Comparison of ENCODE assay signal across 8 mouse cellular contexts in genomic region chr1:61139984-61140648, GRCm38 (mm10).
A peak's percentile ranks its signal among the peaks of the same experiment; 100 is the strongest.
DNase-seq lines count a peak whose midpoint lies in the region; ATAC-seq and TF ChIP-seq lines count a peak whose summit lies in the region.

No protein-coding gene starts in this region.

- no peak overlapping the region for H3K4me2 ChIP-seq in stomach, embryonic 16.5 days (ENCODE audit: low read depth, low read length)
- no peak overlapping the region for H3K4me2 ChIP-seq in liver, embryonic 11.5 days

- DNase-seq in layer of hippocampus, adult 2 months (ENCODE audit: low spot score in 2 of 2), result no peak
- no peak for DNase-seq in layer of hippocampus, adult 9-10 months (ENCODE audit: low spot score)
- DNase-seq in hindbrain, embryonic 10.5 days (ENCODE audit: low spot score), result peak; percentile 20
- DNase-seq in midbrain, embryonic 10.5 days (ENCODE audit: low spot score), result peak; percentile 24
- DNase-seq in liver, embryonic 11.5 days (ENCODE audit: low spot score), result no peak
- no peak for DNase-seq in left cerebral cortex, adult 9 months (ENCODE audit: low spot score in 2 of 2)

- no peak for TF ChIP-seq CTCF in layer of hippocampus, adult 2 months (conservative IDR thresholded peaks at IDR 0.05)

- 37% methylated on average over 10 of the region's 10 CpGs for WGBS in hindbrain, embryonic 10.5 days
- 27% methylated on average over 10 of the region's 10 CpGs for WGBS in midbrain, embryonic 10.5 days
- WGBS in stomach, embryonic 16.5 days, result 42% methylated on average over 10 of the region's 10 CpGs
- WGBS in liver, embryonic 11.5 days, result 41% methylated on average over 10 of the region's 10 CpGs

- H3K27me3 ChIP-seq in hindbrain, embryonic 10.5 days (ENCODE audit: insufficient read depth, poor library complexity, severe bottlenecking), result no peaks in the 10 kb centered on the region
- peaks cover 30% of the 10 kb centered on the region for H3K27me3 ChIP-seq in midbrain, embryonic 10.5 days (ENCODE audit: low read depth, poor library complexity, severe bottlenecking)
- H3K27me3 ChIP-seq in stomach, embryonic 16.5 days (ENCODE audit: control insufficient read depth, insufficient read depth, low read length), result no peaks in the 10 kb centered on the region
- H3K27me3 ChIP-seq in liver, embryonic 11.5 days (replicated peaks; ENCODE audit: control insufficient read depth, insufficient read depth, low read length), result no peaks in the 10 kb centered on the region

- H3K9ac ChIP-seq in stomach, embryonic 16.5 days (ENCODE audit: low read length), result no peak overlapping the region
- H3K9ac ChIP-seq in liver, embryonic 11.5 days (ENCODE audit: low read depth, low read length), result no peak overlapping the region

- peaks cover 69% of the 10 kb centered on the region for H3K4me1 ChIP-seq in hindbrain, embryonic 10.5 days (replicated peaks)
- peaks cover 77% of the 10 kb centered on the region for H3K4me1 ChIP-seq in midbrain, embryonic 10.5 days
- peaks cover 44% of the 10 kb centered on the region for H3K4me1 ChIP-seq in stomach, embryonic 16.5 days (ENCODE audit: control insufficient read depth, insufficient read depth, low read length)
- peaks cover 16% of the 10 kb centered on the region for H3K4me1 ChIP-seq in liver, embryonic 11.5 days (replicated peaks; ENCODE audit: control insufficient read depth, insufficient read depth, low read length)

- no peak overlapping the region; the same call in 1 of the 2 replicates for H3K4me3 ChIP-seq in layer of hippocampus, adult 2 months
- H3K4me3 ChIP-seq in hindbrain, embryonic 10.5 days, result no peak overlapping the region
- peak overlapping the region; percentile 44; the same call in 1 of the 2 replicates for H3K4me3 ChIP-seq in midbrain, embryonic 10.5 days
- no peak overlapping the region for H3K4me3 ChIP-seq in stomach, embryonic 16.5 days (replicated peaks; ENCODE audit: low read length)
- H3K4me3 ChIP-seq in liver, embryonic 11.5 days (ENCODE audit: low read depth, low read length), result no peak overlapping the region

- no peaks in the 10 kb centered on the region for H3K36me3 ChIP-seq in hindbrain, embryonic 10.5 days
- H3K36me3 ChIP-seq in midbrain, embryonic 10.5 days, result no peaks in the 10 kb centered on the region
- no peaks in the 10 kb centered on the region for H3K36me3 ChIP-seq in stomach, embryonic 16.5 days (ENCODE audit: control insufficient read depth, insufficient read depth, low read length)
- no peaks in the 10 kb centered on the region for H3K36me3 ChIP-seq in liver, embryonic 11.5 days (ENCODE audit: control insufficient read depth, insufficient read depth, low read length)

- no peak for ATAC-seq in stomach, embryonic 16.5 days (ENCODE audit: insufficient read depth, low FRiP score)
- no peak for ATAC-seq in erythroblast, adult 5-6 weeks (replicated peaks; ENCODE audit: low FRiP score, poor library complexity, severe bottlenecking)
- no peak for ATAC-seq in liver, embryonic 11.5 days (replicated peaks; ENCODE audit: low FRiP score)

- no peaks in the 10 kb centered on the region for H3K9me3 ChIP-seq in hindbrain, embryonic 10.5 days
- H3K9me3 ChIP-seq in midbrain, embryonic 10.5 days (replicated peaks), result no peaks in the 10 kb centered on the region
- H3K9me3 ChIP-seq in stomach, embryonic 16.5 days (replicated peaks; ENCODE audit: control insufficient read depth, low read length), result no peaks in the 10 kb centered on the region
- H3K9me3 ChIP-seq in liver, embryonic 11.5 days (ENCODE audit: control insufficient read depth, low read length), result no peaks in the 10 kb centered on the region

- peak overlapping the region; percentile 73; the same call in 1 of the 2 replicates for H3K27ac ChIP-seq in layer of hippocampus, adult 2 months
- peak overlapping the region; percentile 84 for H3K27ac ChIP-seq in hindbrain, embryonic 10.5 days
- H3K27ac ChIP-seq in midbrain, embryonic 10.5 days (replicated peaks), result peak overlapping the region; percentile 81
- peak overlapping the region; percentile 39 for H3K27ac ChIP-seq in stomach, embryonic 16.5 days (ENCODE audit: low read length)
- H3K27ac ChIP-seq in liver, embryonic 11.5 days (ENCODE audit: low read depth, low read length), result no peak overlapping the region

Comparison
In these comparisons a context has a peak if more than half of its experiments do, and no peak if none do; other contexts are left out.
1. DNase-seq: peak in hindbrain, embryonic 10.5 days (single experiment) and midbrain, embryonic 10.5 days (single experiment); none in layer of hippocampus, adult 2 months (0 of 2), layer of hippocampus, adult 9-10 months (single experiment), liver, embryonic 11.5 days (single experiment) and left cerebral cortex, adult 9 months (0 of 2).